Mouse (Mus musculus) induced T-regulatory cell, adult 2 months (primary cell): ENCODE results near the gene Scd1.

Experiments
- DNase-seq: peaks from one replicate; pipeline ENCODE4 v3.0.0-alpha.2; 2012; ENCODE audit warnings: low read depth

Gene Scd1

DNA sequence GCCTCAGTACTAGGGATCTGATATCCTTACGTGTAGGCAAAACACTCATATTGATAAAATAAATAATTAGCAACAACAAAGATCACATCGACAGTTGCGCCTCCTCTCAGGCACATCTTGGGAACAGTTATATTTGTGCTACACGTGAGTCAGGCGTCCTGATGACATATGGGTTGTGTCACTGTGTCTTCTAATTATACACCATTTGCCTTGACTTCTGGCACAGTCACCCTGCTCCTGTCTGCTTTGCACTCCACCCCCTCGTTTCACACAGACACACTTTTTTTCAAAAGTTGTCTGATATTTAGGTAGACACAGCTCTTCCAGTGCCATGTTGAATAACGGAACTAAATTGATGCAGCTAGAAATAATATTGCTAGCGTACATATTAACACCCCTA lies 43.6 kb downstream of the Scd1 start:
- DNase-seq = no peak

DNA sequence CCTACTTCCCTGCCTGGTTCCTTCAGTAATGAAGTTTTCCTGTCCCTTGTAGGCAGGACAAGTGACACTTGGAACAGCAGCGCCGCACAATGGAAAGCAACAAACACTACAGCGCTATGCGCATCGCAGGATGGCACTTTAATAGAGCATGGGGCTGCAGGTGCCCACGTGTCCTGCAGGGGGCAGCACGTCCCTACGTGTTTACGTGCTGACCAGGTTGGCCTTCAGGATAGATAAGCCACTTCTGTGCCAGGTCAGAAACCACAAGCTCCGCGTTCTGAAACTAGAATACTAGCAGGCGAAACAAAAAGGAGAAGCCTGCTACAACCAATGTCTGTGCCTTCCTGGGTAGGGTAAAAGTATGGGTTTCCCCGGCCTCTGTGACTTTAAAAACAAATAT lies 44.1 kb downstream of the Scd1 start:
- DNase-seq = peak; percentile 83

DNA sequence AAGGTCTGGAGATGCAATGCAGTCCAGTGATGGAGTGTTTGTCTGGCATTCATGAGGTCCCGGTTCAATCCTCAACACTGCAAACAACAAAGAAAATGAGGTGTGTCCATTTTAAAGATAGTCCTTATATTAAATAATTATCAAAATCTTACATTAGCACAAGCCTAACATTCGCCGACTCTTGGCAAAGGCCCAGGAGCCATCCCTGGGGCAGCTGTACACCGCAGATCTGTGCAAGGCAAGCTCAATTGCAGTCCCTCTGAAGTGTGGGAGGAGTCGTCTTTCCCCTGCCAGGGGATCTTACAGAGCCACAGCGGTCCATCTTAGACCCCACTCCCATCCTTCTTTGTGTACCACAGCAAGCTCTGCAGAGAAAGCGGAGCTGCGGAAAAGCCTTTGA lies 49.0 kb downstream of the Scd1 start:
- no peak for DNase-seq

DNA sequence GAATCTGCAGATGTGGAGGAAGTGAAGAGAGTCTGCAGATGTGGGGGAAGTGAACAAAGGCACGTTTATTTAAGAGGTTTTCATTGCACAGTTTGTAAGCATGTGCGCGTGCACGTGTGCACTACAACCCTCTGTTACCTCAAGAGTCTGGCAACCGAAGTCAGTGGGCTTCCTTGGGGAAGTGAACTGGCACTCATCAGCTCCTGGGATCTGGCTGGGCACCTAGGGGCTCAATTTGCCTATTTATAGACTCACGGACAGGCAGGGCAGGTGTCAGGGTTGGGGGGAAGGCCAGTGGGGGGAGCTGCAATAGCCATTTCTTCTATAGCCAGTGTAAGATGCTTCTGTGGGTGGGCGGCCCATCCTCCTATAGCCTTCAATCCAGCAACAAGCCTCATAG lies 55.9 kb downstream of the Scd1 start:
- DNase-seq = no peak

DNA sequence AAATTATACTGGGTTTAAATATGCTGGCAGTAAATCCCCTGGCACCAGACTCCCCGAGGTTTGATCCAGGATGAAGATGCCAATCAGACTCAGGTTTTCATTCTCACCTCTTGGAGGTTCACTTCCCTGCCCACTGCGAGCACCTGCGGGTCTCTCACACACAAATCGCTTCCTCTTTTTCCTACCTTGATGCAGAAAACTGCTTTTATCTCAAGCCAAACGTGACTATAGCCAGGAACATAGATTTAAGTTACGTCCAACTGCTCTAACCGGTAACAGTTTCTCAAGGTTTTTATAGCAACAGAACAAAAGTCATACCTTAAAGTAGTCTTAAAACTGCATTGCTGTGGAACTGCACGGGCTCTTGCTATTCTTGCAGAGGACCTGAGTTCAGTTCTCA lies 58.0 kb downstream of the Scd1 start:
- no peak for DNase-seq
